Mouse (Mus musculus) liver, postnatal 0 days (tissue): Measurements from ENCODE around the gene Psmd6. TPM values are rescaled to one million over a fixed set of nuclear protein-coding genes. Genes with fewer than 3 reads are reported as not detected.

Source experiments
- ATAC-seq: fragments of 200-750 bp; cut with Nextera tagmentation; 2 replicates; pipeline ENCODE4 v1.8.0; 2017; ENCODE audit warnings: mild to moderate bottlenecking, moderate library complexity
- DNase-seq: peaks from one replicate; pipeline ENCODE4 v3.0.0-alpha.2; 2016
- H3K27ac ChIP-seq: fragments of 300-500 bp; sonication (generic); 2 replicates; pipeline ENCODE4 v1.5.1; 2014; ENCODE audit warnings: antibody characterized with exemption, moderate library complexity, mild to moderate bottlenecking, low read depth
- H3K27me3 ChIP-seq: fragments of 300-500 bp; sonication (generic); 2 replicates; pipeline ENCODE4 v1.6.1; 2014; ENCODE audit warnings: low read length, control low read depth, mixed read lengths; ENCODE audit not compliant: insufficient read depth
- H3K36me3 ChIP-seq: fragments of 300-500 bp; sonication (generic); replicated peaks from 2 replicates; pipeline ENCODE4 v1.6.1; 2014; ENCODE audit warnings: mild to moderate bottlenecking, control low read depth, low read length, moderate library complexity, mixed read lengths; ENCODE audit not compliant: insufficient read depth
- H3K4me1 ChIP-seq: fragments of 300-500 bp; sonication (generic); 2 replicates; pipeline ENCODE4 v1.6.1; 2014; ENCODE audit warnings: antibody characterized with exemption, mild to moderate bottlenecking, control low read depth; ENCODE audit not compliant: insufficient read depth
- H3K4me2 ChIP-seq: fragments of 300-500 bp; sonication (generic); 2 replicates; pipeline ENCODE4 v1.6.1; 2014; ENCODE audit warnings: low read depth, mild to moderate bottlenecking, low read length, moderate library complexity, mixed read lengths
- H3K4me3 ChIP-seq: fragments of 300-500 bp; sonication (generic); 2 replicates; pipeline ENCODE4 v1.5.1; 2014; ENCODE audit warnings: low read depth, low read length
- H3K9ac ChIP-seq: fragments of 300-500 bp; sonication (generic); replicated peaks from 2 replicates; pipeline ENCODE4 v1.6.1; 2014; ENCODE audit warnings: mild to moderate bottlenecking, moderate library complexity
- H3K9me3 ChIP-seq: fragments of 300-500 bp; sonication (generic); 2 replicates; pipeline ENCODE4 v1.6.1; 2016; ENCODE audit warnings: mild to moderate bottlenecking, control low read depth, low read length, mixed read lengths
- CTCF ChIP-seq: sonication (generic); IDR thresholded peaks from 2 replicates; pipeline ENCODE4 v1.5.1; 2016; ENCODE audit warnings: antibody characterized with exemption, low read depth
- EP300 ChIP-seq: IDR thresholded peaks from 2 replicates; pipeline ENCODE4 v1.6.1; 2016; ENCODE audit warnings: antibody characterized with exemption, low read depth, mild to moderate bottlenecking
- WGBS: fragments of 180-500 bp; shearing (Covaris S2); extraction: QIAGEN DNeasy Blood & Tissue Kit; methylation state at CpG from one replicate; pipeline ENCODE4 v1.1.7; 2014; ENCODE audit not compliant: insufficient replicate concordance; 5-methylcytosine and 5-hydroxymethylcytosine counted together
- polyA plus RNA-seq: library from polyadenylated mRNA; unstranded; fragments of >200 nt; fragmentation: Nextera tagmentation; extraction: Ambion mirVana; gene quantifications from 2 replicates; pipeline ENCODE4 v1.2.1, GENCODE M21; 2015

Psmd6 gene
- polyA plus RNA-seq, 1 experiment from 2014 or later: 106 TPM

DNA sequence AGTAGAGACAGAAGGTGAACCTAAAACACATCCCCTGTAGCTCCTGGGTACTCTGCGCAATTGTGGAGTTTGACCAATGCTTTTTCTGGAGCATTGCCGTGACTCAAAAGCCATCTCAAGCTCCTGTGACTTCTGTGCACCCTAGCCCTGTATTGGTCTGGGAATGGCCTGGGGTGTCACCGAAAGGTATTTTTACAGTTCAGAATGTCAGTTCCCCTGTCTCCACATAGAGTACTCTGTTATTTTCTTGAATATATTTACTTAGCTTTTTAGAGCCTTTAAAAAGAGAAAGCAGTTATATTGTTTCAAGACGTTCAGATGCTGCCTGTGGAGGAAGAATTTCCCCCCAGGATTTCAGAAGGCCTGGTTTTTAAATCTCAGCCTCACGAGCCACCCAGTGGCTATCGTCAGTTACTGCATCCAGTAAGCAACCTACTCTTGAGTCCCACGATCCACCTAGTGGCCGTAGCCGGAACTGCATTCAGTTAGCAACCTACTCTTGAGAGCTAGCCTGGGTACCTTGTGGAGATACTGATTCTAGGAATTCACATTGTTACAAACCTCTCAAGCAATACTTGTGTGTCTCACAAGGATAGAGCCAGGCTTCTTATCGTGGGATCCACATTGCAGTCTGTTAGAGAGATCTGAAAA is 22.3 kb downstream of the Psmd6 start:
- no peak overlapping the region for H3K27ac ChIP-seq
- no peak overlapping the region for H3K4me3 ChIP-seq
- H3K9ac ChIP-seq: no peak overlapping the region
- no peak overlapping the region for H3K4me2 ChIP-seq
- DNase-seq (peak; percentile 89), ATAC-seq (peak; percentile 79)
- WGBS: 25% methylated on average over 10 of the region's 10 CpGs
- H3K27me3 ChIP-seq: no peaks in the 10 kb centered on the region
- peak; percentile 100 for TF ChIP-seq CTCF
- TF ChIP-seq EP300: no peak
- no peaks in the 10 kb centered on the region for H3K9me3 ChIP-seq
- H3K36me3 ChIP-seq: peaks cover 33% of the 10 kb centered on the region
- H3K4me1 ChIP-seq: peaks cover 3% of the 10 kb centered on the region

- Histone ChIP-seq H3K4me1 (peaks cover 8% of the 10 kb centered on the region), H3K4me2 (no peak overlapping the region), H3K4me3 (no peak overlapping the region), H3K36me3 (peaks cover 36% of the 10 kb centered on the region), H3K9me3 (no peaks in the 10 kb centered on the region), H3K27ac (no peak overlapping the region), H3K9ac (no peak overlapping the region), H3K27me3 (no peaks in the 10 kb centered on the region)
- DNase-seq (no peak), ATAC-seq (no peak)
- WGBS: 72% methylated on average over 6 of the region's 6 CpGs
- TF ChIP-seq CTCF (no peak), EP300 (no peak)
Observed at GRCm38 (mm10) chr14:14090571-14090970, 30.2 kb downstream of the Psmd6 start.

- Histone ChIP-seq H3K4me2 (peak overlapping the region; percentile 40; the same call in 1 of the 2 replicates), H3K4me3 (no peak overlapping the region)
- 27% methylated on average over 9 of the region's 9 CpGs for WGBS
Observed at GRCm38 (mm10) chr14:14088016-14088791, 32.6 kb downstream of the Psmd6 start.

DNA sequence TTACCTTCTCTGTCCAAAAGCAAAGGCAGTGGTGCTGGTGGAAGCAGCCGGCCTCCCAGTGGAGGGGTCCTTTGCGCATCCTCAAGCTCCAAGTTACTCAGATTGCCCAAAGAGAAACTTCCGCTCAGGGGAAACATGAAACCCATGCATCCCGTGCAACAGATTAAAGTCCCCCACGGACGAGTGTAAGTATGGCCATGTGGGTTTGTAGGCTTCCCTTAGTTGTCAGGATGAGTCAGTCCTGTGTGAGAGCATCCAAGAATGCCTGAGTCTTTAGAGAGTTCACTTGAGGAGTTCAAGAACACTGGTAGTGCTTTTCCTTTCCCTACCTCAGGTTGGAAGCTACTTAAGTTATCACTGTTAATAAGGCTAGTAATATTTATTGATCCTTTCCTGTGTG is 33.4 kb downstream of the Psmd6 start:
- no peak for TF ChIP-seq CTCF
- TF ChIP-seq EP300: no peak
- ATAC-seq (no peak), DNase-seq (no peak)
- no peak overlapping the region for H3K4me2 ChIP-seq
- H3K9ac ChIP-seq: no peak overlapping the region
- peaks cover 28% of the 10 kb centered on the region for H3K36me3 ChIP-seq
- H3K9me3 ChIP-seq: no peaks in the 10 kb centered on the region
- WGBS: 69% methylated on average over 6 of the region's 6 CpGs
- H3K27me3 ChIP-seq: no peaks in the 10 kb centered on the region
- no peak overlapping the region for H3K4me3 ChIP-seq
- peaks cover 8% of the 10 kb centered on the region for H3K4me1 ChIP-seq
- no peak overlapping the region for H3K27ac ChIP-seq

More at GRCm38 (mm10) chr14:14088016-14088791, 32.6 kb downstream of the Psmd6 start:
- peaks cover 8% of the 10 kb centered on the region for H3K4me1 ChIP-seq
- H3K27me3 ChIP-seq: no peaks in the 10 kb centered on the region
- no peak overlapping the region for H3K9ac ChIP-seq
- DNase-seq (no peak), ATAC-seq (peak; percentile 75)
- peaks cover 32% of the 10 kb centered on the region for H3K36me3 ChIP-seq
- TF ChIP-seq EP300 (peak; percentile 41; the same call in 1 of the 2 replicates), CTCF (no peak)
- peak overlapping the region; percentile 70 for H3K27ac ChIP-seq
- no peaks in the 10 kb centered on the region for H3K9me3 ChIP-seq

GRCm38 (mm10) chr14:14086711-14087263 is 34.0 kb downstream of the Psmd6 start:
- TF ChIP-seq CTCF (no peak), EP300 (no peak)
- no peak for ATAC-seq
- Histone ChIP-seq H3K27me3 (no peaks in the 10 kb centered on the region), H3K9me3 (no peaks in the 10 kb centered on the region), H3K4me3 (no peak overlapping the region), H3K27ac (no peak overlapping the region), H3K36me3 (peaks cover 28% of the 10 kb centered on the region), H3K4me1 (peaks cover 8% of the 10 kb centered on the region), H3K9ac (no peak overlapping the region), H3K4me2 (no peak overlapping the region)
- WGBS: 54% methylated on average over 4 of the region's 4 CpGs
- DNase-seq: no peak

DNA sequence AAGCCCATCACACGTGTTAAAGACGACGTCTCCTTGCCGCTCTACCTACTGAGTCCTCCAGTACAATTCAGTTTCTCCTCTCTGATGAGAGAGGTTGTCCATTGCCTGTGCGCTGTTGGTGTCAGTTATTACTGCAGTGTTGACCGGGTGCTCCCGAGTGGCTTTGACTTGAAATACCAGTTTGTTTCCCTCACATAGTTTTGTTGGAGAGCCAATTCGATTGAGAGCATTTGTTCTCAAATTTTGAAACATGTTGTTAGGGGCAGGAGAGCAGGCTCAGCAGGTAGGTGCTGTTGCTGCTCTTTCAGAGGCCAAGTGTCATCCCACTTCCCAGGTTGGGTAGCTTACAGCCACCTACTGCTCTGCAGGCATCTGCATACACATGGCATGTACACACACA is 37.0 kb downstream of the Psmd6 start:
- Histone ChIP-seq H3K4me2 (no peak overlapping the region), H3K4me3 (no peak overlapping the region), H3K27ac (no peak overlapping the region), H3K36me3 (peaks cover 6% of the 10 kb centered on the region; the same call in 1 of the 2 replicates), H3K4me1 (peaks cover 10% of the 10 kb centered on the region; the same call in 1 of the 2 replicates), H3K27me3 (no peaks in the 10 kb centered on the region), H3K9ac (no peak overlapping the region), H3K9me3 (no peaks in the 10 kb centered on the region)
- DNase-seq (no peak), ATAC-seq (no peak)
- 85% methylated on average over 8 of the region's 8 CpGs for WGBS
- TF ChIP-seq CTCF: no peak
- TF ChIP-seq EP300: no peak
